Mouse (Mus musculus) neural tube, embryonic 14.5 days (tissue): ENCODE data around the gene Prss43. TPM values are rescaled to one million over a fixed set of nuclear protein-coding genes. Genes with fewer than 3 reads are reported as not detected.

ENCODE experiments used
- ATAC-seq: fragments of 200-750 bp; cut with Nextera tagmentation; 2 replicates; pipeline ENCODE4 v1.8.0; 2017; ENCODE audit warnings: low read depth, mild to moderate bottlenecking, moderate TSS enrichment, moderate library complexity
- H3K27ac ChIP-seq: fragments of 300-500 bp; sonication (generic); 2 replicates; pipeline ENCODE4 v1.5.1; 2014; ENCODE audit warnings: low read depth, mild to moderate bottlenecking, control low read depth, low read length, moderate library complexity, mixed read lengths
- H3K27me3 ChIP-seq: fragments of 300-500 bp; sonication (generic); 2 replicates; pipeline ENCODE4 v1.6.1; 2014; ENCODE audit warnings: low read length; ENCODE audit not compliant: control insufficient read depth, insufficient read depth
- H3K36me3 ChIP-seq: fragments of 300-500 bp; sonication (generic); 2 replicates; pipeline ENCODE4 v1.6.1; 2014; ENCODE audit warnings: low read length, mixed read lengths; ENCODE audit not compliant: control insufficient read depth, insufficient read depth
- H3K4me1 ChIP-seq: fragments of 300-500 bp; sonication (generic); 2 replicates; pipeline ENCODE4 v1.6.1; 2014; ENCODE audit warnings: low read length; ENCODE audit not compliant: control insufficient read depth, insufficient read depth
- H3K4me2 ChIP-seq: fragments of 300-500 bp; sonication (generic); 2 replicates; pipeline ENCODE4 v1.6.1; 2014; ENCODE audit warnings: mild to moderate bottlenecking, low read depth, low read length, control low read depth
- H3K4me3 ChIP-seq: fragments of 300-500 bp; sonication (generic); 2 replicates; pipeline ENCODE4 v1.5.1; 2014; ENCODE audit warnings: low read depth, low read length, control low read depth, mixed read lengths
- H3K9ac ChIP-seq: fragments of 300-500 bp; sonication (generic); replicated peaks from 2 replicates; pipeline ENCODE4 v1.6.1; 2014; ENCODE audit warnings: low read depth, mild to moderate bottlenecking, control low read depth, low read length, mixed read lengths
- H3K9me3 ChIP-seq: fragments of 300-500 bp; sonication (generic); 2 replicates; pipeline ENCODE4 v1.6.1; 2016; ENCODE audit warnings: low read length; ENCODE audit not compliant: control insufficient read depth
- WGBS: fragments of 180-500 bp; shearing (Covaris S2); extraction: QIAGEN DNeasy Blood & Tissue Kit; methylation state at CpG from one replicate; pipeline ENCODE4 v1.1.7; 2014; 5-methylcytosine and 5-hydroxymethylcytosine counted together
- polyA plus RNA-seq: library from polyadenylated mRNA; unstranded; fragments of >200 nt; fragmentation: Nextera tagmentation; extraction: Ambion mirVana; gene quantifications from 2 replicates; pipeline ENCODE4 v1.2.1, GENCODE M21; 2014

Prss43 gene
- polyA plus RNA-seq, 1 experiment from 2014 or later: not detected

- ATAC-seq: no peak
- H3K4me3 ChIP-seq: no peak overlapping the region
- 74% methylated on average over 7 of the region's 7 CpGs for whole genome bisulfite sequencing
- no peaks in the 10 kb centered on the region for H3K36me3 ChIP-seq
- H3K4me2 ChIP-seq: no peak overlapping the region
- H3K4me1 ChIP-seq: no peaks in the 10 kb centered on the region
- H3K9ac ChIP-seq: no peak overlapping the region
- no peaks in the 10 kb centered on the region for H3K27me3 ChIP-seq
- H3K9me3 ChIP-seq: no peaks in the 10 kb centered on the region
- no peak overlapping the region for H3K27ac ChIP-seq
Measured at GRCm38 (mm10) chr9:110825832-110826231, 658 bp upstream of the Prss43 start.

GRCm38 (mm10) chr9:110833021-110833420, 6.5 kb downstream of the Prss43 start:
- Histone ChIP-seq H3K4me1 (no peaks in the 10 kb centered on the region), H3K9me3 (no peaks in the 10 kb centered on the region), H3K9ac (no peak overlapping the region), H3K27ac (no peak overlapping the region), H3K4me3 (no peak overlapping the region), H3K27me3 (no peaks in the 10 kb centered on the region), H3K4me2 (no peak overlapping the region), H3K36me3 (no peaks in the 10 kb centered on the region)
- ATAC-seq: no peak
- 73% methylated on average over 5 of the region's 5 CpGs for WGBS

- no peak within 1 kb of the TSS for H3K4me3 ChIP-seq
- ATAC-seq: no peak
- H3K36me3 ChIP-seq: no peaks in the 10 kb centered on the region
- H3K27me3 ChIP-seq: no peaks in the 10 kb centered on the region
- H3K4me1 ChIP-seq: no peaks in the 10 kb centered on the region
- H3K9ac ChIP-seq: no peak within 1 kb of the TSS
- H3K4me2 ChIP-seq: no peak within 1 kb of the TSS
- H3K9me3 ChIP-seq: no peaks in the 10 kb centered on the region
- 80% methylated on average over 19 of the region's 19 CpGs for WGBS
- no peak within 1 kb of the TSS for H3K27ac ChIP-seq
Measured at GRCm38 (mm10) chr9:110834411-110834810, 7.9 kb downstream of the Prss43 start, which contains the start of gene Prss45. Prss45 (plus strand) TSS chr9:110834588.

- 41% methylated on average over 10 of the region's 10 CpGs for WGBS
- H3K27me3 ChIP-seq: no peaks in the 10 kb centered on the region
- no peak for ATAC-seq
Measured at GRCm38 (mm10) chr9:110834961-110835360, 8.5 kb downstream of the Prss43 start.

GRCm38 (mm10) chr9:110836112-110836511, 9.6 kb downstream of the Prss43 start:
- ATAC-seq: no peak
- H3K9me3 ChIP-seq: no peaks in the 10 kb centered on the region
- no peak overlapping the region for H3K4me2 ChIP-seq
- no peak overlapping the region for H3K9ac ChIP-seq
- H3K36me3 ChIP-seq: no peaks in the 10 kb centered on the region
- H3K27me3 ChIP-seq: no peaks in the 10 kb centered on the region
- no peak overlapping the region for H3K4me3 ChIP-seq
- H3K4me1 ChIP-seq: no peaks in the 10 kb centered on the region
- no peak overlapping the region for H3K27ac ChIP-seq
- 64% methylated on average over 2 of the region's 2 CpGs for WGBS

More at GRCm38 (mm10) chr9:110834961-110835360, 8.5 kb downstream of the Prss43 start:
- Histone ChIP-seq H3K4me2 (no peak overlapping the region), H3K27ac (no peak overlapping the region), H3K9ac (no peak overlapping the region), H3K9me3 (no peaks in the 10 kb centered on the region), H3K4me3 (no peak overlapping the region), H3K36me3 (no peaks in the 10 kb centered on the region), H3K4me1 (no peaks in the 10 kb centered on the region)

- Histone ChIP-seq H3K27me3 (no peaks in the 10 kb centered on the region), H3K36me3 (no peaks in the 10 kb centered on the region), H3K4me3 (no peak overlapping the region), H3K4me1 (no peaks in the 10 kb centered on the region), H3K9me3 (no peaks in the 10 kb centered on the region), H3K9ac (no peak overlapping the region), H3K4me2 (no peak overlapping the region), H3K27ac (no peak overlapping the region)
- no peak for ATAC-seq
- WGBS: 68% methylated on average over 6 of the region's 6 CpGs
Measured at GRCm38 (mm10) chr9:110840905-110841304, 14.4 kb downstream of the Prss43 start.

GRCm38 (mm10) chr9:110841438-110841837, 14.9 kb downstream of the Prss43 start:
- no peak for ATAC-seq
- H3K27me3 ChIP-seq: no peaks in the 10 kb centered on the region
- H3K9me3 ChIP-seq: no peaks in the 10 kb centered on the region
- H3K9ac ChIP-seq: no peak overlapping the region
- WGBS: 83% methylated on average over 2 of the region's 2 CpGs
- no peak overlapping the region for H3K4me2 ChIP-seq
- H3K27ac ChIP-seq: no peak overlapping the region
- H3K4me1 ChIP-seq: no peaks in the 10 kb centered on the region
- no peak overlapping the region for H3K4me3 ChIP-seq
- no peaks in the 10 kb centered on the region for H3K36me3 ChIP-seq

- no peak for ATAC-seq
- H3K4me1 ChIP-seq: no peaks in the 10 kb centered on the region
- H3K9ac ChIP-seq: no peak within 1 kb of the TSS
- no peaks in the 10 kb centered on the region for H3K36me3 ChIP-seq
- 89% methylated on average over 10 of the region's 10 CpGs for WGBS
- no peak within 1 kb of the TSS for H3K4me3 ChIP-seq
- no peak within 1 kb of the TSS for H3K27ac ChIP-seq
- H3K4me2 ChIP-seq: no peak within 1 kb of the TSS
- no peaks in the 10 kb centered on the region for H3K9me3 ChIP-seq
- H3K27me3 ChIP-seq: no peaks in the 10 kb centered on the region
Measured at GRCm38 (mm10) chr9:110844206-110844605, 17.7 kb downstream of the Prss43 start, which contains the start of gene Prss46. Prss46 (plus strand) TSS chr9:110844506.

- Histone ChIP-seq H3K4me3 (no peak overlapping the region), H3K4me1 (no peaks in the 10 kb centered on the region), H3K36me3 (no peaks in the 10 kb centered on the region), H3K27ac (no peak overlapping the region), H3K27me3 (no peaks in the 10 kb centered on the region), H3K9ac (no peak overlapping the region), H3K9me3 (no peaks in the 10 kb centered on the region), H3K4me2 (no peak overlapping the region)
- no peak for ATAC-seq
- 83% methylated on average over 7 of the region's 7 CpGs for WGBS
Measured at GRCm38 (mm10) chr9:110849162-110849561, 22.7 kb downstream of the Prss43 start.
